Mouse (Mus musculus): ENCODE results near the gene Cdkal1.

DNA sequence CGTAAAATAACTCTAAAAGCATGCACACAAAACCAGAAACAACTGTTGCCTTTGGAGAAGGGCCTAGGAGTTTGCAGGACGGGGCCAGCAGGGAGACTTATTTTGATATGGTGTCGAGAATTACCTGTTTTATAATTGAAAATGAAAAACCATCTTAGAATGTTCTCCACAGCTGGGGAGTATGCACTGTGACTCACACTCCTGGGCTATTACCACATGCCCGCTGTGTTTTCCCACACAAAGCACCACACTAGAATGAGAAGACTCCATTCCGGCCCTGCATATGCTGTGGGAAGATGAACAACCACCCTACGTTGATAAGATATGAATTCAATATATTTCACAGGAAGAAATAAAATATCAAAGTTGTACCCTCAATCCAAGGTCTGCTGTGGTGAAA lies 426.3 kb downstream of the Cdkal1 start:
- TF ChIP-seq POLR2A (IDR thresholded peaks at IDR 0.05; ENCODE audit: low read depth, low read length) (no peak), CTCF (IDR thresholded peaks at IDR 0.05; ENCODE audit: extremely low read depth, insufficient read depth, insufficient read length, insufficient replicate concordance) (no peak)
